Mouse (Mus musculus) gastrocnemius, postnatal 10 days (tissue): Measurements from ENCODE around the gene Hist1h4a. TPM values are rescaled to one million over a fixed set of nuclear protein-coding genes. Genes with fewer than 3 reads are reported as not detected.

ENCODE experiments used
- microRNA-seq, 2 experiments: library from miRNA; unstranded; fragments of <30 nt; microRNA quantifications; one replicate each; pipeline ENCODE4 v1.2.0; 2021
- total RNA-seq, 2 experiments: library from RNA; stranded (reverse); gene quantifications; 2 replicates each; pipeline ENCODE4 v1.2.3; 2021

The Hist1h4a gene
- total RNA-seq, 2 experiments from 2014 or later, result 140 to 160 TPM

Small RNAs within 50 kb of the gene (microRNA-seq; reads per million reads assigned to microRNA genes)
- gene Gm44314, result 0 reads per million in 2 experiments
- gene Gm44484, result 0 reads per million in 2 experiments

Other genes starting within 250 kb of the Hist1h4a start
- gene Hist1h4h, start 230.2 kb downstream of the Hist1h4a start, total RNA-seq, result 100 to 1,000 TPM; 473 to 507 TPM
- 100 to 1,000 TPM; 189 to 190 TPM for gene Hist1h2af, start 227.3 kb downstream of the Hist1h4a start, total RNA-seq
- gene Hist1h3g, start 225.8 kb downstream of the Hist1h4a start, total RNA-seq, result 10 to 100 TPM; 58.4 to 59.9 TPM
- 10 to 100 TPM; 11.8 to 13.3 TPM for gene Hist1h2bh, start 217.8 kb downstream of the Hist1h4a start, total RNA-seq
- 10 to 100 TPM; 53.8 to 66.7 TPM for gene Hist1h3f, start 217.2 kb downstream of the Hist1h4a start, total RNA-seq
- gene Hist1h4f, start 209.6 kb downstream of the Hist1h4a start, total RNA-seq, result 100 to 1,000 TPM; 285 to 328 TPM
- gene Hist1h1d, start 208.0 kb downstream of the Hist1h4a start, total RNA-seq, result 10 to 100 TPM; 17.8 to 19.5 TPM
- gene Hist1h3e, start 198.9 kb downstream of the Hist1h4a start, total RNA-seq, result 100 to 1,000 TPM; 121 to 135 TPM
- gene Hist1h2ae, start 190.0 kb downstream of the Hist1h4a start, total RNA-seq, result 10 to 100 TPM; 34.2 to 37.9 TPM
- 100 to 1,000 TPM; 245 to 257 TPM for gene Hist1h2bg, start 189.8 kb downstream of the Hist1h4a start, total RNA-seq
- gene Hist1h2bf, start 187.0 kb downstream of the Hist1h4a start, total RNA-seq, result 100 to 1,000 TPM; 121 to 140 TPM
- 10 to 100 TPM; 16.0 to 20.6 TPM for gene Hist1h2ad, start 186.8 kb downstream of the Hist1h4a start, total RNA-seq
- 10 to 100 TPM; 25.8 to 30.6 TPM for gene Hist1h3d, start 185.5 kb downstream of the Hist1h4a start, total RNA-seq
- gene Hist1h4d, start 179.6 kb downstream of the Hist1h4a start, total RNA-seq, result 100 to 1,000 TPM; 165 to 171 TPM
- gene Hist1h2be, start 140.1 kb downstream of the Hist1h4a start, total RNA-seq, result 10 to 100 TPM; 36.6 to 38.0 TPM
- 100 to 1,000 TPM; 182 to 186 TPM for gene Hist1h1e, start 138.7 kb downstream of the Hist1h4a start, total RNA-seq
- gene Hist1h2ac, start 77.3 kb downstream of the Hist1h4a start, total RNA-seq, result 1 to 10 TPM; 6.3 to 6.7 TPM
- 10 to 100 TPM; 87.0 to 92.4 TPM for gene Hist1h2bc, start 77.0 kb downstream of the Hist1h4a start, total RNA-seq
- under 1 TPM; 0.59 to 0.63 TPM for gene Hist1h1t, start 65.4 kb downstream of the Hist1h4a start, total RNA-seq
- gene Hist1h4c, start 62.8 kb downstream of the Hist1h4a start, total RNA-seq, result 100 to 1,000 TPM; 153 to 157 TPM
- gene Hfe, start 50.4 kb downstream of the Hist1h4a start, total RNA-seq, result 1 to 10 TPM; 8.1 to 9.5 TPM
- gene Hist1h1c, start 22.4 kb downstream of the Hist1h4a start, total RNA-seq, result 100 to 1,000 TPM; 361 to 459 TPM
- 10 to 100 TPM; 86.2 to 86.5 TPM for gene Hist1h3c, start 15.6 kb downstream of the Hist1h4a start, total RNA-seq
- gene Hist1h2bb, start 14.5 kb downstream of the Hist1h4a start, total RNA-seq, result 100 to 1,000 TPM; 106 to 125 TPM
- gene Hist1h2ab, start 10.1 kb downstream of the Hist1h4a start, total RNA-seq, result 100 to 1,000 TPM; 187 to 217 TPM
- gene Hist1h3b, start 9.0 kb downstream of the Hist1h4a start, total RNA-seq, result 100 to 1,000 TPM; 213 to 261 TPM
- gene Hist1h4b, start 4.2 kb downstream of the Hist1h4a start, total RNA-seq, result 100 to 1,000 TPM; 131 to 149 TPM
- 100 to 1,000 TPM; 159 to 176 TPM for gene Hist1h3a, start 1.2 kb upstream of the Hist1h4a start, total RNA-seq
- 100 to 1,000 TPM; 124 to 147 TPM for gene Hist1h1a, start 2.4 kb upstream of the Hist1h4a start, total RNA-seq
- gene Trim38, start 8.7 kb upstream of the Hist1h4a start, total RNA-seq, result not detected
- gene Slc17a2, start 45.8 kb upstream of the Hist1h4a start, total RNA-seq, result under 1 TPM in 1 of 2 experiments, not detected in 1; 0.11 TPM
- under 1 TPM in 1 of 2 experiments, not detected in 1; 0.07 TPM for gene Slc17a3, start 78.2 kb upstream of the Hist1h4a start, total RNA-seq
- not detected for gene Slc17a1, start 106.5 kb upstream of the Hist1h4a start, total RNA-seq
- gene Slc17a4, start 153.8 kb upstream of the Hist1h4a start, total RNA-seq, result not detected
- gene Hist1h2ba, start 172.9 kb upstream of the Hist1h4a start, total RNA-seq, result not detected
- gene Hist1h2aa, start 173.2 kb upstream of the Hist1h4a start, total RNA-seq, result not detected
- not detected for gene Scgn, start 230.0 kb upstream of the Hist1h4a start, total RNA-seq